Mouse (Mus musculus): Measurements from ENCODE around the gene Ppp2r1a. TPM values are rescaled to one million over a fixed set of nuclear protein-coding genes. Genes with fewer than 3 reads are reported as not detected.
A peak's percentile ranks its signal among the peaks of the same experiment; 100 is the strongest.

The Ppp2r1a gene
- total RNA-seq (2021): 331 and 379 TPM in 2 replicates
- long read RNA-seq, transcript Ppp2r1a-201 (15 exons, 2,410 nt): major isoform, 185 of 360 reads
- long read RNA-seq, partial matches to known transcripts: 163 of 360 reads
- long read RNA-seq, other reads (novel, unspliced or antisense): 12 of 360 reads

- DNase-seq: peak; percentile 97
Observed at GRCm38 (mm10) chr17:20944985-20945891, at the start of gene Ppp2r1a. Gene Ppp2r1a, plus strand, starts transcription at chr17:20945311.

GRCm38 (mm10) chr17:20904991-20905390 is 40.1 kb upstream of the Ppp2r1a start, which contains the start of gene Vmn1r231:
Gene Vmn1r231, minus strand, starts transcription at chr17:20905091.
- no peak for DNase-seq

- no peak for DNase-seq
Observed at GRCm38 (mm10) chr17:20919614-20920013, 25.5 kb upstream of the Ppp2r1a start, which contains the start of gene Vmn1r232. Gene Vmn1r232, minus strand, starts transcription at chr17:20919714.

- no peak for DNase-seq
Observed at GRCm38 (mm10) chr17:20944226-20944625, 885 bp upstream of the Ppp2r1a start.

GRCm38 (mm10) chr17:20946026-20946565 is 985 bp downstream of the Ppp2r1a start:
- DNase-seq: no peak

- DNase-seq: no peak
Observed at GRCm38 (mm10) chr17:20946636-20947035, 1.5 kb downstream of the Ppp2r1a start.

- no peak for DNase-seq
Observed at GRCm38 (mm10) chr17:20960386-20960785, 15.3 kb downstream of the Ppp2r1a start.

- no peak for DNase-seq
Observed at GRCm38 (mm10) chr17:20965421-20965820, 20.3 kb downstream of the Ppp2r1a start.

GRCm38 (mm10) chr17:20966681-20967080 is 21.6 kb downstream of the Ppp2r1a start:
- DNase-seq: no peak

GRCm38 (mm10) chr17:20993716-20994115 is 48.6 kb downstream of the Ppp2r1a start:
- no peak for DNase-seq

GRCm38 (mm10) chr17:20996364-20996763 is 51.3 kb downstream of the Ppp2r1a start, which contains the start of gene Vmn1r233:
Gene Vmn1r233, minus strand, starts transcription at chr17:20996464.
- DNase-seq: no peak

- DNase-seq: peak; percentile 82
Observed at GRCm38 (mm10) chr17:21008382-21009331, 63.5 kb downstream of the Ppp2r1a start, which contains the start of gene Zfp160. Gene Zfp160, plus strand, starts transcription at chr17:21008903.

GRCm38 (mm10) chr17:21009726-21010125 is 64.6 kb downstream of the Ppp2r1a start:
- DNase-seq: no peak

Other genes starting within 250 kb of the Ppp2r1a start
- not detected in 2 replicates for gene Vmn1r227, start 215.5 kb upstream of the Ppp2r1a start, total RNA-seq (2021)
- not detected in 2 replicates for gene Vmn1r228, start 159.2 kb upstream of the Ppp2r1a start, total RNA-seq (2021)
- not detected in 2 replicates for gene Vmn1r229, start 133.8 kb upstream of the Ppp2r1a start, total RNA-seq (2021)
- not detected in 2 replicates for gene Vmn1r230, start 104.9 kb upstream of the Ppp2r1a start, total RNA-seq (2021)
- not detected in 2 replicates for gene Vmn1r231, start 40.2 kb upstream of the Ppp2r1a start, total RNA-seq (2021)
- gene Vmn1r232, start 25.6 kb upstream of the Ppp2r1a start, total RNA-seq (2021): not detected in 2 replicates
- gene Vmn1r233, start 51.2 kb downstream of the Ppp2r1a start, total RNA-seq (2021): not detected in 2 replicates
- 23.6 TPM in 2 replicates for gene Zfp160, start 63.6 kb downstream of the Ppp2r1a start, total RNA-seq (2021)

Data from adrenal gland, postnatal 25 days (tissue).